Mouse (Mus musculus): ENCODE measurements around the gene Rasal1.

Rasal1 gene

GRCm38 (mm10) chr5:120690417-120690816, 41.8 kb downstream of the Rasal1 start:
- DNase-seq (ENCODE audit: inconsistent age in 2 of 2, low spot score in 1 of 2) = no peak

GRCm38 (mm10) chr5:120692034-120692433, 43.4 kb downstream of the Rasal1 start:
- no peak for DNase-seq (ENCODE audit: inconsistent age in 2 of 2, low spot score in 1 of 2)

- no peak for DNase-seq (ENCODE audit: inconsistent age in 2 of 2, low spot score in 1 of 2)
Measured at GRCm38 (mm10) chr5:120693931-120694694, 45.5 kb downstream of the Rasal1 start.

- no peak for DNase-seq (ENCODE audit: inconsistent age in 2 of 2, low spot score in 1 of 2)
Measured at GRCm38 (mm10) chr5:120694695-120695074, 46.1 kb downstream of the Rasal1 start.

- no peak for DNase-seq (ENCODE audit: inconsistent age in 2 of 2, low spot score in 1 of 2)
Measured at GRCm38 (mm10) chr5:120696057-120696743, 47.6 kb downstream of the Rasal1 start.

- no peak for DNase-seq (ENCODE audit: inconsistent age in 2 of 2, low spot score in 1 of 2)
Measured at GRCm38 (mm10) chr5:120696865-120697264, 48.3 kb downstream of the Rasal1 start.

GRCm38 (mm10) chr5:120698181-120698580, 49.6 kb downstream of the Rasal1 start:
- DNase-seq (ENCODE audit: inconsistent age in 2 of 2, low spot score in 1 of 2) = no peak

GRCm38 (mm10) chr5:120698801-120699391, 50.3 kb downstream of the Rasal1 start:
- DNase-seq (ENCODE audit: inconsistent age in 2 of 2, low spot score in 1 of 2) = peak; percentile 79 to 89

- peak in 1 of 2 experiments; percentile 64 for DNase-seq (ENCODE audit: inconsistent age in 2 of 2, low spot score in 1 of 2)
Measured at GRCm38 (mm10) chr5:120700996-120701790, 52.6 kb downstream of the Rasal1 start.

GRCm38 (mm10) chr5:120702421-120702820, 53.8 kb downstream of the Rasal1 start:
- DNase-seq (ENCODE audit: inconsistent age in 2 of 2, low spot score in 1 of 2) = peak in 1 of 2 experiments; percentile 54

- DNase-seq (ENCODE audit: inconsistent age in 2 of 2, low spot score in 1 of 2) = peak in 1 of 2 experiments; percentile 50
Measured at GRCm38 (mm10) chr5:120702969-120703368, 54.4 kb downstream of the Rasal1 start.

- DNase-seq (ENCODE audit: inconsistent age in 2 of 2, low spot score in 1 of 2) = no peak
Measured at GRCm38 (mm10) chr5:120703660-120704059, 55.0 kb downstream of the Rasal1 start.

- peak in 1 of 2 experiments; percentile 23 for DNase-seq (ENCODE audit: inconsistent age in 2 of 2, low spot score in 1 of 2)
Measured at GRCm38 (mm10) chr5:120704421-120704820, 55.8 kb downstream of the Rasal1 start.

- no peak for DNase-seq (ENCODE audit: inconsistent age in 2 of 2, low spot score in 1 of 2)
Measured at GRCm38 (mm10) chr5:120706541-120706940, 57.9 kb downstream of the Rasal1 start.

- DNase-seq (ENCODE audit: inconsistent age in 2 of 2, low spot score in 1 of 2) = no peak
Measured at GRCm38 (mm10) chr5:120706976-120707375, 58.4 kb downstream of the Rasal1 start.

GRCm38 (mm10) chr5:120710161-120710825, 61.7 kb downstream of the Rasal1 start:
- peak; percentile 49 to 80 for DNase-seq (ENCODE audit: inconsistent age in 2 of 2, low spot score in 1 of 2)

GRCm38 (mm10) chr5:120710826-120711248, 62.2 kb downstream of the Rasal1 start:
- DNase-seq (ENCODE audit: inconsistent age in 2 of 2, low spot score in 1 of 2) = no peak

- peak; percentile 76 to 89 for DNase-seq (ENCODE audit: inconsistent age in 2 of 2, low spot score in 1 of 2)
Measured at GRCm38 (mm10) chr5:120711416-120711815, 62.8 kb downstream of the Rasal1 start.

GRCm38 (mm10) chr5:120711827-120712226, 63.2 kb downstream of the Rasal1 start, which contains the start of gene Dtx1:
TSS of gene Dtx1 (minus strand) at chr5:120711927.
- no peak for DNase-seq (ENCODE audit: inconsistent age in 2 of 2, low spot score in 1 of 2)

- DNase-seq (ENCODE audit: inconsistent age in 2 of 2, low spot score in 1 of 2) = no peak
Measured at GRCm38 (mm10) chr5:120712721-120713120, 64.1 kb downstream of the Rasal1 start.
